Mouse (Mus musculus) spleen, postnatal 14 days (tissue): Measurements from ENCODE around the gene E4f1.
"Not testable (repeated sequence)": the region's sequence is repeated elsewhere in the genome, so short reads cannot be mapped to it uniquely, and the experiment has no call there.

Experiments
- DNase-seq, 2 experiments: peaks; one replicate each; pipeline ENCODE4 v3.0.0; 2021 to 2022; ENCODE audit warnings: low spot score in 2 of 2

E4f1 gene

DNA sequence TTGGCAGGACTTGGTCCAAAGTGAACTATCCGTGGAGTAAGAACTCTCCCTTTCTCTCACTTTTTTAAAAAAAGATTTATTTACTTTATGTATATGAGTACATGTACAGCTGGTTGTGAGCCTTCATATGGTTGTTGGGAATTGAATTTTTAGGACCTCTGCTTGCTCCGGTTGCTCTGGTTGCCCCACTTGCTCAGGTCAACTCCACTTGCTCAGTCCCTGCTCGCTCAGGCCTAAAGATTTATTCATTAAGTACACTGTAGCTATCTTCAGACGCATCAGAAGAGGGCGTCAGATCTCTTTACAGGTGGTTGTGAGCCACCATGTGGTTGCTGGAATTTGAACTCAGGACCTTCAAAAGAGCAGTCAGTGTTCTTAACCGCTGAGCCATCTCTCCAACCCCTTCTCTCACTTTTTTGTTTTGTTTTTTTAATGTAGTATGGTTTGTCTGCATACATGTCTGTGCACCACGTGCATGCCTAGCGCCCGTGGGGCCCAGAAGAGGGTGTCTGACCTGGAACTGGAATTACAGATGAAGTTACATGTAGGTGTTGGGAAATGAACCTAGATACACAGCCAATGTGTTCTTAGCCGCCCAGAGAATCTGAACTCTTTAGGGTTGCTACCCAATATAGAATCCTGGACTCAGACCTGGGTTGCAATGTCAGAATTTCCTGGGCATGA, 14.4 kb downstream of the E4f1 start:
- not testable (repeated sequence) for DNase-seq

DNA sequence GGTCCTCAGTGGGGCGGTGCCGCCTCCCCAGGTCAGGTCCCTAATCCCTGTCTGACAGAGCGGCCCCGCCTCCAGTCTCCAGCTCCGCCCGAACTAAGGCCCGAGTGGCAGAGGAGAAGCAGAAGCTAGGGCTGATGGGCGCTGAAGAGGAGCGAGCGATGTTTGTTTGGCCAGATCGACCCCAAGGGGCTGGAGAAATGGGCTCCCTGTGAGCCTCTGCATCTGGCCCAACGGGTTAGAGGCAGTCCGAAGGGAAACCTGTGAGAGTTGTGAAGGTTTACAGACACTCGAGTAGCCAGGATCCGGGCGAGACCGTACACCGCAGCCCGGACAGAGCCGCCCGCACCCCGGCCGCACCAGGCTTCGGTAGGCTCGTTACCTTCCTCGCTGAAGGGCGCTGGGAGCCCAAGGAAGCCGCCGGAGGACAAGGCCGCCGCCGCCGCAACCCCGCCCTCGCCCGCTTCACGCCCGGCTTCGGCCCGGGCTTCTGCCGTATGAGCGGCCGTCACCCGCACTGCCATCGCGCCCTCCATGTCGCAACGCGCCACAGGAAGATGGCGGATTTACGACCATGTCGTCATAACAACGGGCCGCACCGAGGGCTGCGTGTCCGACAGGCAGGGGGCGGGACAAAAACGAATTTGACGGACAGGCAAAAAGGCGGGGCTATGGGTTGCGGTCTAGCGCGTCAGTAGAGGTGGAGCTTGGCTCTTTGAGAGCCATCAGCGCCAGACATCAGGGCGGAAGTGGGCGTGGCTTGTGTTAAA, 15.2 kb downstream of the E4f1 start:
- peak; percentile 99 to 100 for DNase-seq

DNA sequence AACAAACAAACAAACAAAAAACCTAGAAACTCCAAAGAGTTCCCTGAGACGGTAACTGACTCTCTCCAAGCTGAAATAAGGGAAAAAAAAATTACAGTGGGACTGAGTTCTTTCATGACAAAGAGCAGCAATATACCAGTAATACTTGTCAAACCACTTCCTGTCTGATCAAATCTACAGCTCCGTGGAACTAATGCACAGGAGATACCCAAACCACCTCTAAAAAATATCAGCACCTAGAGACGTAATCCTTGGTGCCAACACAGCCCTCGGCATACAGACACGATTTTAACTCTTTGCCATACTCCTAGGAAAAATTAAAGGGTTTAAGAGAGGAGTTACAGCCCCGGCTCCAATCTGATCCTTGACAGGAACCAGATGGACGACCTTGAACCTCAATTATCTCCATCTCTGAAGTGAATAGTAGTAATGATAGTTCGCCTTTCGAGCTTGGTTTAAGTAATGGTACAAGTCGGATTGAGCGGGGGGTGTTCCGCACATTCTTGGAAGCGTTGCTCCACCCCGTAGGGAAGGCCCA, 15.8 kb downstream of the E4f1 start:
- no peak for DNase-seq

DNA sequence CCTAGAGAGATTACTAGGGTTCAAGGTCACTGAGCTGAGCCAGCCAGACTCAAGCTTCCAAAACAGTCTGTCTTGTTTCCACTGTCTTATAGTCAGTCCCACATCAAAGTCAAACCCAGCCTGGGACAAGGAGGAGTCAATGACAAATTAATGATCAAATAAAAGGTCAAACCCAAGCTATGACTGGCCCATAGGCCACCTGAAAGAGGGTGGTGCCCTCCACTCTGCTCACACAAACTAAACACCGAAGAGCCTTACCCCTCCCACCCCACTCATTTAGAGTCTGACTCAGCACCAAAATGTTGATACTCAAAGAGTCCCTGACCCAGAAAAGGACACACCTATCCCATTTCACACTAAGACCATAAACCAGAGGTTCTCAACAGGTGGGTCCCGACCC, 16.7 kb downstream of the E4f1 start:
- DNase-seq: no peak

DNA sequence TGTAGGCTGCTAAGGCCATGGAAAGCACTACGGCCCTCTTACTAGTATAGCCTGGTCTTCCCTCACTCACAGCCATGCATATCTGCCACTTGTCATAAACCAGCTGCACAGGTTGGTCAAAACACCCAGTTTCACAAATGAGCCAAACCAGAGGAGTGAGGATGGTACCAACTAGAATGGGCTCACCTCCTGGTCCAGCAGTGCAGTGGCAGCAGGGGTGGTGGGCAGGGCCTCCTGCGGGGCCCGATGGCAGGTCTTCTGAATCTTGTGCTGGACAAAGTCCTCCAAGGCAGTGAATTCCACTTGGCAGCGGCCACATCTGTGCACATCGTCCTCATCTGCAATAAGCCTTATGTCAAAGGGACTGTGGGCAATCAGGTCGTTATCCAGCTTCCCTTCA, 18.9 kb downstream of the E4f1 start:
- DNase-seq: no peak

DNA sequence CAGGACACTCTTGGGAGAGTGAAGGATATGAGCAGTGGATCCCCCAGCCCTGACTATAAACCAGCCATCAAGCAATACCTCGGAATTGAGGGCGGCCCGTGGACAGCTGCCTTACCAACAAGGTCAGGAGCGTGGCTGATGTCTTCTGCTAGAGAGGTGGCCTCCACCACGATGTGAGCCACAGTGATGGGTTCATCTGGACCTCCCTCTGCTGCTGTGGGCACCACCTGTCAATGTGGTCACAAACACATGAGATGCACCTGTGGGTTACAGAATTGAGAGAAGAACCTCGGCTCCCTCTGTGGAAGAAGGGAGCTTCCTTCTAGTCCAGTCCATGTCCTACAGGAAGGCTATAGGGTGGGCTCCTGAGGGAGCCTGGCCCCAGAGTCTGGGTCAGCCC, 20.6 kb downstream of the E4f1 start:
- no peak for DNase-seq

DNA sequence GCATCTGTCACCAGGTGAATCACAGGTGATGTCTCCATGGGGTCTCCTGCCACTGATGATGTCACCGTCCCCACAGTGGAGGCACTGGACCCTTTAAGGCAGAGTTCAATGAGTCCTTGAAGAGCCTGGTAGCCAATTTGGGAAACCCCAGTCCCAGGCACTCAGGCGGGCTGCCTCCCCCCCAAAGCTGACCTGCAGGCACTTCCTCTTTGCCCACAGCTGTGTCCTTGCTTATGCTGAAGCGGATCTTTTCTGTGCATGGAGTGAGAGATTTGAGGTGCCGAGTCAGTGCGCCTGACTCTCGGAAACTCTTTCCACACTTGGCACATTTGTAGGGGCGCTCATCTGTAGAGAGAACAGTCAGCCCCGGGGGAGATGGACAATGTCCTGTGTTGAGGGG, 23.5 kb downstream of the E4f1 start:
- DNase-seq: no peak

DNA sequence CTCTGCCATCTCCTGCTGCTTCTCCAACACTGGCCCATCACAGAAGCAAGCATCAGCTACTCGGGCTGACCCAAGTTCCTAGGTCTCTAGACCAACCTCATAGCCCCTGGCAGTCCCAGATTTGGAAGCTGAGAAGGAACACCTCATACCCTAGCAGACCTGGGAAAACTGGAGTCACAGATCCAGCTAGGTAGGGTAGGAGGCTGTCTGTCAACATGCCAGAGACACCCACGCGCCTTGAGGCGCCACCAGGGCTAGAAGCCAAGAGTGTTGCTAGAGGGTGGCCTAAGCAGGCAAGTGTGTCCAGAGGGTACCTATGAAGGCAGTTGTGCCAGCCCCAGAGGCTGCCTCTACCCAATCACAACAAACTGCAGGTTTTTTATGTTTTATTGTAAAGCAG, 26.7 kb downstream of the E4f1 start:
- DNase-seq: no peak

DNA sequence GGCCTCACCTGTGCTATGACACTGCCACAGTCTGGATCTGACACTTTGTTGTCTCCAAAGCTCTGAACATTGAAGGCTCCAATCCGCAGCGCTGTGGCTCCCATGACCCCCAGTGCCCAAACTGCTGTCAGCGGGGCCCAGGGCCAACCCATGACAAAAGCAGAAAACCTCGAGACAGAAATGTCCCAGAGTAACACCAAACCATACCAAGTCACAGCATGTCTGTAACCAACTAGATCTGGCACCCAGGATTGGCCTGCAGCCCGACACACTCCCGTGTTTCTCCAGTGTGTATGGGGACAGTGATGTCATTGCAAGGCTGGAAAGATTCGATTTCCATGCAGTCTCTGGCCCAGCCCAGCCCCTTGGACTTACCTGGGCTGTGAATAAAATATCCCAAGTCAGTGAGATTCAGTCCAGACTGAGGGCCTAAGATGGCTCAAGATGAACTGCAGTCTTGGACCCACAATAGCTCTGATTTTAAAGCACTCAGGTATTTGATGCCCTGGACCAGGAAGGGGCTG, 27.4 kb downstream of the E4f1 start, which contains the start of gene Dnase1l2:
Gene Dnase1l2 (minus strand): TSS at position 474 of the 524 bp plus-strand sequence.
- no peak for DNase-seq

DNA sequence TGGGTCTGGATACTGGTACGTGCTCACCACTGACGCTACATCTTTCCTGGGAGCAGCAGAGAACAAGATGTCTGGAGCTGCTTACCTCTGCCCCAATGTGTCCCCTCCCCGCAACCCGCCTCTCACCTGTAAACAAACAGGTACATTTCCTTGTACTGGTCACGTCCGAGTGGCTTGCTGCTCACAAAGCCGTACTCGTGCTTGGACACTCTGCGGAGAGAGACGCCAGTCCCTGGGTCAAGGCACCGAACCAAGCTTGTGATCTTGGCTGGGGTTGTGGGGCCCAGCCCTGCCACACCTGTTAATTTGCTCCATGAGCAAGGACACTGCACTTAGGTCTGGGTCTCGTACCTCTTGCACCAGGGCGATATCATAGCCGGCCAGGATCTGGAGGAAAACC, 28.0 kb downstream of the E4f1 start:
- no peak for DNase-seq

DNA sequence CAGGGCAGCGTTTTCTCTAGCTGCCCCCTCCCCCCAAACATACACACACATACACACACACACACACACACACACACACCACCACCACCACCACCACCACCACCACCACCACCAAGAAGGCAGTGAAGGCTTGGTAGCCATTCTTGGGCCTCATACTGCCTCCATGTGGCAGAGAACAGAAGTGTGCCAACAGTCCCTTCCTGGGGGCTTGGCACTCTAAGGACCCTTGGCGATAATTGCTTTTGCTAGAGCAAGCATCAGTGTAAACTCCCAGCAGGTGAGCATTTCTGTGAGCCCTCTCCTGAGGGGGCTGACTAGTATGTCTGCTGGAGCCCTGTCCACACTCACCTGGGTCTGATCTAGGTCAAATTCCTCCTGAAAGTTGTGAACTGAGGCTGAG, 29.0 kb downstream of the E4f1 start:
- DNase-seq: no peak

DNA sequence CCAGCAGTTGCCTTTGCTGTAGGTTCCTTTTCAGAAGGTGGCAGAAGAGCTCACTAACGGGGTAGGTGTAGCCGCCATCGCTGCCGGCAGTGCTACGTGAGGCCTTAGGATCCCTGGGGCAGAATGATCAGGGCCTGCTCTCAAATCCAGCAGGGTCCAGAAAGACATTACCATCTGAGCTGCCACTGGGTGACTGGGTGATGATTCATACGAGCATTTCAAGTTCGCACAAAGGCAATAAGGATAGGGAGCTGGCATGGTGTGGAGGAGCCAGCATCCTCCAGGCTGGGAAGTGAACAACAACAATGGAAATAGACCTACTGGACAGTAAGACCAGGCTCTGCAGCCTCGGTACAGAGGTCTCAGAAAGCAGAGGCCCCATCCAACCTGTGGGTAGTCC, 29.7 kb downstream of the E4f1 start:
- DNase-seq: no peak

DNA sequence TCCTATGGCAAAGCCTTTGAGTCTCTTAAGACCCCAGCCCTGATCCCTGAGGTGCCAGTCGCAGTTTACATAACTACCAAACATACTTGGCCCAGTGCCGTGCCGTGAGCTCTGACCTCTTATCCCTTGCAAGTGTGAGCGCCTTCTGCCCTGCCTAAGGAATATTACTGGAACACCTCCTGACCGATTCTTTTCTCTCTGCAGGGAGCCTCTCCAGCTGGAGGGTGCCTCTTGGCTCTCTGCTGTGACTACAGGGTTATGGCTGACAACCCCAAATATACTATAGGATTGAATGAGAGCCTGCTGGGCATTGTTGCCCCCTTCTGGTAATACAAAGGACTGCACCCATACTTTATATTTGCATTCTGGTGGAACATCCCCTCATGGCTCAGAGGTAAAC, 33.1 kb downstream of the E4f1 start:
- DNase-seq: no peak

DNA sequence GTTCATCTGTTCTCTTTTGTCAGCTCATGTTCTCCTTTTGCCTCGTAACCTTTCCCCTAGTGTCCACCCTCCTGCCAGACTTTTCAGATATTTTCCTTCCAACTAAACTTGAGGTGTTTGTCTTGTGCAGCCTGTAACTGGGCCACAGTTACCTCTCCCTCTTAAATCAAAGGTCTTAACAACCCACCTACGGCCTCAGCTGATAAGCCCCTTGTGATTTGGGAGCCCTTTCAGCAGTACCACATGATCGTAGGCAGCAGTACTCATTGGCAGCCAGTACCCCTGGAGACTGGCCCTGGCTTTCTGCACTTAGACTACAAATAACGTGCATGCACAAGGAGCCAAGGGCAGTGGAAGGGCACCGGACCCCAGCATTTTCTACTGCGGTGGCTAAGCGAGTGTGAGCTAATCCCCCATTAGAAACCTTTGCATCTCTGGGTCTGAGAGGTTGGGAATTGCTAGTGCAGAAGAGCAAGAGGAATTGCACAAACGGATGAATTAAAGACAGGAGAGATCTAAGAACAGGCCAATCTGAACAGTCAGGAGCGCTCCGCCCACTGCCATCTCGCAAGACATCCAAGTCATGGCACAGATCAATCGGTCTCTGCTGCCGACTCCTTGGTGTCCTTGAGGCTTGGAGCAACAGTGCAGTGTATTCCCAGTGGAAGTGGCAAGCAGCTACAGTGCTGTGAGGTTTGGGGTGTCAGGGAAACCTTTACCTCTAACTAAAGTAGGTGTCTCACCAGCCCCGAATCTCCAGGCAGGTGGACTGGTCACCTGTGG, 40.7 kb downstream of the E4f1 start:
- no peak for DNase-seq

DNA sequence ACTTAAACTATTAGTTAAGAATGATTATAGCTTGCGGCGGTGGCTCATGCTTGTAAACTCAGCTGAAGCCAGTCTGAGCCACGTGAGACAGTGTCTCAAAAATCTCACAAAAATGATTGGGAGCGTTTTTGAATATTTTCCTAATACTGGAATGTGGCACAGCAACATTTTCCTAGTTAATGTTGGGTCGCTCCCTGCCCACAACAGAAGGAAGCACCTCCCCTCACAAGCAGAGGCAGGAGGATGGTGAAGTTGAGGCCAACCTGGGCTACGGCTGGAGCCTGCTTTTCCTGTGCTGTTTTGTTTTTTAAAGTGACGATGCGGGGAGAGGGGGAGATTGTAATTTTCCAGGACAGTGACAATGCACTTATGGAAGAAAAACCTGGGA, 42.9 kb downstream of the E4f1 start:
- no peak for DNase-seq

DNA sequence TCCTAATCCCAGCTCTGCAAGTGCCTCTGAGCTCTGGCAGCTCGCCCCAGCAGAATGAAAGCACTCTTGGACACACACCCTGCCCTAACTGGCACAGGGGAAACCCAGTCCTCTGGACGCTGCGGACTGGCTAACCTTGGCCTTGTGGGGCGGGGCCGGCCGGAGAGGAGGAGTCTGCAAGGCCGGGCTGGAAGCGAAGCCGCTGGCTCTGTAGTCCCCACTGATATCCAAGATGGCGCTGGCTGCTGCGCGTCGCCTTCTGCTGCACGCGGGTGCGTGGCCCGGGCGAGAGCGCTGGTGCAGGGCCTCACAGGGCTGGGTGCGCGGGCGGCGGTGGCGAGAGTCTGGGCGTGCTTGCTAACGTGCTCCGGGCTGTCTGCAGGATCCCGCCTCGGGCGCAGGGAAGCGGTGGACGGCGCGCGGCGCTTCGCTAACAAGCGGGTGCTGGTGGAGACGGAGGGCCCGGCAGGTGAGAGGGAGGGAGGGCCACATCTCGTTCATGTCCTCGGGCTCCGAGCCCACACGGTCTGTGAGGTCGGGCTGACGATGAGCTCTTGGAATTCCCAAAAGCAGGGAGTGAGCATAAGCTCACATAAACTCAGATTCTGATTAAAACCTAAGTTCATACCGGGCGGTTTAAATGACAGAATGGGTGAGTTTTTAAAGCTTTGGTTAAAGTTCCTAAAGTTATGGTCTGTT, 43.5 kb downstream of the E4f1 start, which contains the start of gene Eci1:
Gene Eci1 (plus strand): TSS at position 171 of the 699 bp plus-strand sequence.
- peak; percentile 83 to 85 for DNase-seq

DNA sequence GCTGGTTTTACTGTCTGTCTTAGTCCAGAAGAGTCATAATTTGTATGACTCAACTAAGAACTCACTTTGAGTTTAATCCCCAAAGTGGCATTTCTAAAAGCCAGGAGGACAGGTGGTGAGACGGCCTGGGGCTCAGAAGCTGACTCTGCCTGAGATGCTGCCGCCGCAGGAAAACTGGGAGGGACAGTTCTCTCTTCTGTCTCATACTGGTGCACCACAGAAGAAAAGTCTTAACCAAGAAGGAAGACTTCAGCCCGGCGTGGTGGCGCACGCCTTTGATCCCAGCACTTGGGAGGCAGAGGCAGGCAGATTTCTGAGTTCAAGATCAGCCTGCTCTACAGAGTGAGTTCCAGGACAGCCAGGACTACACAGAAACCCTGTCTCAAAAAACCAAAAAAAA, 44.2 kb downstream of the E4f1 start:
- DNase-seq: no peak

DNA sequence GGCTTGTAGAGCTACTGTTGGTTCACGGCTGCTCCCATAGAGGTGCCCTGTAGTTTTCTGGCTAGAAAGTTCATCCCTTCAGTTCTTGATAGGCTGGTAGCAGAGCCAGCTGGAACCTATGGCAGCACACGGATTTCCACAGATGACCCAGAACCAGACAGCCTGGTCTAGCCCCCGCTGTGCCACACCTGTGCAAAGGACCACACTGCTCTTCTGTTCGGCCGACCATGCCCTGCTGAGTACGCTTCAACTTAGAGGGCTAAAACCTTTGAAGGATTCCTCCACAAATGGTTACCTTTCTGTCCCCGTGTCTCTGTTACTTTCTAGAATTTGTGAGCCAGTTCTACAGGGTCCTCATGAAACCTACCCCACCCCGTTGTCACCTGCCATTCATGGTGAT, 44.8 kb downstream of the E4f1 start:
- not testable (repeated sequence) for DNase-seq

DNA sequence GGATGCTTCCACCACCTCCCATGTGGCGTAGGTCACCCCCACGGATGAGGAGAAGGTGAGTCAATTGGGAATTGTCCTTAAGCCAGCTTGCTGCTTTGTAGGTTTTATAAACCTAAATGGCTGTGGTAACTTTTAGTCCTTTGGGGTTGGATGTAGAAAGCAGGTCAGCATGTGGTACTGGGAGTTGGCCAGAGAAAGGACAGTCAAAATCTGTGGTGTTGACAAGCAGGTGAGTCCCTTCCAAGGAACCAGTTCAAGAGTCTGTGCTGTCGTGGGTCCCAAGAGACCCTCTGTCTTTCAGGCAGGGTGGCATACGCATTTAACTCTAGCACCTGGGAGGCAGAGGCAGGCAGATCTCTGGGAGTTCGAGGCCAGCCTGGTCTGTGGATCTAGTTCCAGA, 45.6 kb downstream of the E4f1 start:
- DNase-seq: no peak

DNA sequence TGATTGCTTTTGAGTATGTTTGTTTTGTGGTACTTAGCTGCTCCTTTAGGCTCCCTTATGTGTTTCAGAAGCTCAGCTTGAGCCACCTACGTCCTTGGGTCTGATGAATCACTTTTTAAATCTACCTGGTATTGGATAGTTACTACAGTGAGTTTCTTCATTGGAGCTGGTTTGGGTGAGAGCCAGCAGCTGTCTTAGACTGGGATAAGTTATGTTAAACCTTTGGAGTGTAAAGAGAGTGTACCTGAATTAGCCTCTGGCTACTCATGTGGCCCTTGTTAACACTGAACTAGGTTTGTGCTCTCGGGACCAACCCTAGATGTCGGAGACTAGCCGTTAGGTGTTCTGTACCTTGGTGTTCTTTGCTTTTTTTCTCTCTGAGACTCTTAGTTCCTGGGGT, 47.0 kb downstream of the E4f1 start:
- DNase-seq: no peak

DNA sequence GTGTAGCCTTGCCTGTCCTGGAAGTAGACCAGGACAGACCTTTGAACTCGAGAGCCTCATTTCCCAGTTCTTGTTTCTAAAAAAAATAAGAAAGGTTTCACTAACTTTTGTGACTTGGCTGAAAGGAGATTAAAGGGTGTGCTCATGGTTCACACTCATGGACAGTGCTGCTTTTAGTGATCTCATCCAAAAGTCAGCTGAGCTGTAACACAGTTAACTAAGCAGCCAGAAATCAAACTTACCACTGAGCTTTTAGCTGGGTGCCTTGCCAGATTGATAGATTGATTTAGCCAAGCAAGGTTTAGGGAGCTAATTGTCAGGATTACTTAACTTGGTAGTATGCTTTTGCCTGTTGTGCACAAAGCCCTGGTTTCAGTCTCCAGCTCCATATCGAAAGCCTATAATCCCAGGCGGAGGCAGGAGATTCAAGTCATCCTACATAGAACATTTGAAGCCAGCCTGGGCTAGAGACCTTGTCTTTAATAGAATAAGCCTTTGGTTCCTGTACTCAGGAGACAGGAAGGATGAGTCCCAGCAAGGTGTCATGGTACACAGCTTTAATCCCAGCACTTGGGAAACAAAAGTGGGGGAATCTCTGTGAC, 54.0 kb downstream of the E4f1 start:
- no peak for DNase-seq
